Mouse (Mus musculus) lung, postnatal 0 days (tissue): ENCODE measurements around the gene Apoa5. TPM values are rescaled to one million over a fixed set of nuclear protein-coding genes. Genes with fewer than 3 reads are reported as not detected.

ENCODE experiments used
- ATAC-seq: fragments of 200-750 bp; cut with Nextera tagmentation; 2 replicates; pipeline ENCODE4 v1.8.0; 2017; ENCODE audit warnings: moderate library complexity
- DNase-seq: peaks from one replicate; pipeline ENCODE4 v3.0.0-alpha.2; 2016; ENCODE audit warnings: low spot score
- H3K27ac ChIP-seq: fragments of 300-500 bp; sonication (generic); 2 replicates; pipeline ENCODE4 v1.5.1; 2014; ENCODE audit warnings: antibody characterized with exemption, mild to moderate bottlenecking, low read length, mixed read lengths
- H3K27me3 ChIP-seq: fragments of 300-500 bp; sonication (generic); replicated peaks from 2 replicates; pipeline ENCODE4 v1.6.1; 2014; ENCODE audit warnings: low read length, mixed read lengths; ENCODE audit not compliant: insufficient read depth
- H3K36me3 ChIP-seq: fragments of 300-500 bp; sonication (generic); 2 replicates; pipeline ENCODE4 v1.6.1; 2014; ENCODE audit warnings: low read length, mixed read lengths; ENCODE audit not compliant: insufficient read depth
- H3K4me1 ChIP-seq: fragments of 300-500 bp; sonication (generic); 2 replicates; pipeline ENCODE4 v1.6.1; 2014; ENCODE audit warnings: antibody characterized with exemption, low read depth, low read length, mixed read lengths; ENCODE audit not compliant: insufficient read depth
- H3K4me2 ChIP-seq: fragments of 300-500 bp; sonication (generic); replicated peaks from 2 replicates; pipeline ENCODE4 v1.6.1; 2014; ENCODE audit warnings: low read depth, mild to moderate bottlenecking, low read length, moderate library complexity, mixed read lengths
- H3K4me3 ChIP-seq: fragments of 300-500 bp; sonication (generic); 2 replicates; pipeline ENCODE4 v1.5.1; 2014; ENCODE audit warnings: low read depth, low read length
- H3K9ac ChIP-seq: fragments of 300-500 bp; sonication (generic); replicated peaks from 2 replicates; pipeline ENCODE4 v1.6.1; 2014; ENCODE audit warnings: low read depth, mild to moderate bottlenecking
- H3K9me3 ChIP-seq: fragments of 300-500 bp; sonication (generic); 2 replicates; pipeline ENCODE4 v1.6.1; 2016; ENCODE audit warnings: low read length, mixed read lengths
- CTCF ChIP-seq: IDR thresholded peaks from 2 replicates; pipeline ENCODE4 v1.5.1; 2016; ENCODE audit warnings: antibody characterized with exemption, mild to moderate bottlenecking
- EP300 ChIP-seq: IDR thresholded peaks from 2 replicates; pipeline ENCODE4 v1.6.1; 2016; ENCODE audit warnings: antibody characterized with exemption, mild to moderate bottlenecking, control low read depth
- WGBS: fragments of 180-500 bp; shearing (Covaris S2); extraction: QIAGEN DNeasy Blood & Tissue Kit; methylation state at CpG from one replicate; pipeline ENCODE4 v1.1.7; 2014; 5-methylcytosine and 5-hydroxymethylcytosine counted together
- polyA plus RNA-seq: library from polyadenylated mRNA; unstranded; fragments of >200 nt; fragmentation: Nextera tagmentation; extraction: Ambion mirVana; gene quantifications from 2 replicates; pipeline ENCODE4 v1.2.1, GENCODE M21; 2015

Apoa5 gene
- polyA plus RNA-seq, 1 experiment from 2014 or later: 0.06 TPM

GRCm38 (mm10) chr9:46256658-46257385, 11.6 kb upstream of the Apoa5 start:
- 70% methylated on average over 10 of the region's 10 CpGs for WGBS
- no peak for ATAC-seq

GRCm38 (mm10) chr9:46257546-46257945, 10.9 kb upstream of the Apoa5 start:
- Histone ChIP-seq H3K4me2 (no peak overlapping the region), H3K27ac (no peak overlapping the region), H3K4me1 (no peaks in the 10 kb centered on the region), H3K36me3 (no peaks in the 10 kb centered on the region), H3K27me3 (no peaks in the 10 kb centered on the region), H3K9ac (no peak overlapping the region), H3K9me3 (no peaks in the 10 kb centered on the region), H3K4me3 (no peak overlapping the region)
- WGBS: 74% methylated on average over 3 of the region's 3 CpGs
- TF ChIP-seq CTCF (no peak), EP300 (no peak)
- DNase-seq (peak; percentile 69), ATAC-seq (peak; percentile 58)

More at GRCm38 (mm10) chr9:46256658-46257385, 11.6 kb upstream of the Apoa5 start:
- Histone ChIP-seq H3K9ac (no peak overlapping the region), H3K4me1 (no peaks in the 10 kb centered on the region), H3K4me2 (no peak overlapping the region), H3K9me3 (no peaks in the 10 kb centered on the region), H3K36me3 (no peaks in the 10 kb centered on the region), H3K4me3 (no peak overlapping the region), H3K27ac (no peak overlapping the region), H3K27me3 (no peaks in the 10 kb centered on the region)
- DNase-seq: no peak
- TF ChIP-seq CTCF (no peak), EP300 (peak; percentile 24; the same call in 1 of the 2 replicates)

DNA sequence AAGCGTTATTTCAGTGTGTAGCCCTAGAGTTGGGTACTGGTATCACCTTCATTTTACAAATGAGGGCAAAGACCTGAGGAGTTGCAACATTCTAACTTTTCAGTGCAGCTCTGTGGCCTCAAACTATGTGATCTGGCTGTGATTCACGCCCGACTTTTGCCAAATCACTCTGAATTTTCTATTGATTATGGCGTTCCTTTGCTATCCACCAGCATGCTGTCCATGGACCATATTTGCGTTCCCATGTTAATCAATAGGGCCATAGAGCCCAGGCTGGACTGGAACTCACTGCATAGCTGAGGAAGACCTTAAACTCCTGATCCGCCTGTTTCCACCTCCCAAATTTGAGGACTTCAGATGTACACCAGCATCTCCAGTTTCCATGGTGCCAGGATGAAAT, 9.3 kb upstream of the Apoa5 start:
- TF ChIP-seq EP300 (no peak), CTCF (no peak)
- ATAC-seq (no peak), DNase-seq (no peak)
- WGBS: 87% methylated on average over 6 of the region's 6 CpGs
- Histone ChIP-seq H3K36me3 (no peaks in the 10 kb centered on the region), H3K27me3 (no peaks in the 10 kb centered on the region), H3K9ac (no peak overlapping the region), H3K4me3 (no peak overlapping the region), H3K9me3 (no peaks in the 10 kb centered on the region), H3K4me2 (no peak overlapping the region), H3K4me1 (no peaks in the 10 kb centered on the region), H3K27ac (no peak overlapping the region)

- ATAC-seq (no peak), DNase-seq (no peak)
- Histone ChIP-seq H3K27ac (no peak overlapping the region), H3K4me3 (no peak overlapping the region), H3K9ac (no peak overlapping the region), H3K4me1 (no peaks in the 10 kb centered on the region), H3K27me3 (no peaks in the 10 kb centered on the region), H3K36me3 (no peaks in the 10 kb centered on the region), H3K9me3 (no peaks in the 10 kb centered on the region), H3K4me2 (no peak overlapping the region)
- WGBS: 69% methylated on average over 7 of the region's 7 CpGs
- TF ChIP-seq EP300 (no peak), CTCF (no peak)
Observed at GRCm38 (mm10) chr9:46261131-46261530, 7.3 kb upstream of the Apoa5 start.

GRCm38 (mm10) chr9:46269125-46269524, 692 bp downstream of the Apoa5 start:
- Histone ChIP-seq H3K9me3 (no peaks in the 10 kb centered on the region), H3K36me3 (no peaks in the 10 kb centered on the region), H3K4me2 (no peak overlapping the region), H3K27me3 (peaks cover 3% of the 10 kb centered on the region; the same call in 1 of the 2 replicates), H3K4me3 (no peak overlapping the region), H3K4me1 (peaks cover 5% of the 10 kb centered on the region), H3K27ac (no peak overlapping the region), H3K9ac (no peak overlapping the region)
- DNase-seq (no peak), ATAC-seq (no peak)
- TF ChIP-seq EP300: no peak
- TF ChIP-seq CTCF: no peak
- WGBS: 86% methylated on average over 5 of the region's 5 CpGs

DNA sequence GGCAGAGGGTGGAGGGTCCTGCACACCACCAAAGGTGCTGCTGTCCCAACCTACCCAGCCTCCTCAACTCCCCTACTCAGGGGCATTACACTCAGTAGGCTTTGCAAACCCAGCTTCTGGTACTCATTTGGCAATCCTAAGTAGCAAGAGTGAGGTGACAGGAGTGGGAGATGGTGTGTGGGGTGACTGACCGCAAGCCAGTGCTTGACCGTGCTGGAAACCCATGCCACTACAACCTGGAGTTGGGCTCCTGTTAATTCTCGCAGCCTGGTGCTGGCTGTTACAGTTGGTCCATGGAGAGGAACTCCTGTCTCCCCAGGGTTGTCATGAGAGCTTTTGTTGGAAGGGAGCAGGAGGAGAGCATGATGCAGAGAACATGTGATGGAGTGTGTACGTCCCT, 2.3 kb downstream of the Apoa5 start:
- Histone ChIP-seq H3K27ac (no peak overlapping the region), H3K9ac (no peak overlapping the region), H3K4me2 (no peak overlapping the region), H3K4me3 (no peak overlapping the region), H3K36me3 (no peaks in the 10 kb centered on the region), H3K9me3 (no peaks in the 10 kb centered on the region), H3K27me3 (peaks cover 3% of the 10 kb centered on the region; the same call in 1 of the 2 replicates), H3K4me1 (peaks cover 5% of the 10 kb centered on the region)
- TF ChIP-seq CTCF (no peak), EP300 (no peak)
- no peak for DNase-seq
- no peak for ATAC-seq
- WGBS: 89% methylated on average over 4 of the region's 4 CpGs
